Comparison of ENCODE assay signal across 8 mouse cellular contexts in genomic region chr8:120437666-120438395, GRCm38 (mm10).
DNase-seq lines count a peak whose midpoint lies in the region; ATAC-seq lines count a peak whose summit lies in the region.

No protein-coding gene starts in this region.

- H3K27me3 ChIP-seq in kidney, embryonic 14.5 days (ENCODE audit: control insufficient read depth, insufficient read depth, low read length), result peaks cover 6% of the 10 kb centered on the region
- 0 out of 2 replicates have a peak, but pooled peaks cover 2% of the 10 kb centered on the region for H3K27me3 ChIP-seq in hindbrain, embryonic 16.5 days (replicated peaks; ENCODE audit: control insufficient read depth, insufficient read depth, low read length)
- H3K27me3 ChIP-seq in midbrain, embryonic 16.5 days (ENCODE audit: control insufficient read depth, insufficient read depth, low read depth, low read length), result no peaks in the 10 kb centered on the region

- no peak for ATAC-seq in kidney, embryonic 14.5 days (ENCODE audit: low FRiP score, low TSS enrichment)
- ATAC-seq in hindbrain, embryonic 16.5 days, result peak; percentile 51; the same call in 1 of the 2 replicates
- no peak for ATAC-seq in midbrain, embryonic 16.5 days

- WGBS in kidney, embryonic 14.5 days, result 51% methylated on average over 21 of the region's 21 CpGs
- WGBS in hindbrain, embryonic 16.5 days, result 48% methylated on average over 20 of the region's 21 CpGs
- WGBS in midbrain, embryonic 16.5 days, result 46% methylated on average over 21 of the region's 21 CpGs

- peak; percentile 77 for DNase-seq in kidney, adult 11 months
- DNase-seq in adrenal gland, postnatal 36 days, result peak; percentile 42 to 58
- peak; percentile 83 to 84 for DNase-seq in cerebellum, postnatal 25 days
- no peak for DNase-seq in yolk sac, embryonic 10.5 days (ENCODE audit: low spot score)
- DNase-seq in thymus, postnatal 25 days, result no peak

- H3K27ac ChIP-seq in kidney, embryonic 14.5 days (ENCODE audit: low read depth, low read length), result no peak overlapping the region
- peak overlapping the region; percentile 47; the same call in 1 of the 2 replicates for H3K27ac ChIP-seq in hindbrain, embryonic 16.5 days (ENCODE audit: low read depth, low read length)
- peak overlapping the region; percentile 40 for H3K27ac ChIP-seq in midbrain, embryonic 16.5 days (ENCODE audit: low read length)

- H3K4me1 ChIP-seq in kidney, embryonic 14.5 days (ENCODE audit: control insufficient read depth, insufficient read depth, low read length), result peaks cover 64% of the 10 kb centered on the region
- peaks cover 59% of the 10 kb centered on the region for H3K4me1 ChIP-seq in hindbrain, embryonic 16.5 days (ENCODE audit: control insufficient read depth, insufficient read depth, low read depth, low read length)
- H3K4me1 ChIP-seq in midbrain, embryonic 16.5 days (ENCODE audit: control insufficient read depth, insufficient read depth, low read length), result peaks cover 42% of the 10 kb centered on the region

- no peak overlapping the region for H3K9ac ChIP-seq in kidney, embryonic 14.5 days (ENCODE audit: low read depth, low read length)
- peak overlapping the region; percentile 36; the same call in 1 of the 2 replicates for H3K9ac ChIP-seq in hindbrain, embryonic 16.5 days (ENCODE audit: low read depth, low read length)
- H3K9ac ChIP-seq in midbrain, embryonic 16.5 days (ENCODE audit: low read depth, low read length), result peak overlapping the region; percentile 32

- no peaks in the 10 kb centered on the region for H3K9me3 ChIP-seq in kidney, embryonic 14.5 days (ENCODE audit: control insufficient read depth, low read length)
- no peaks in the 10 kb centered on the region for H3K9me3 ChIP-seq in hindbrain, embryonic 16.5 days (ENCODE audit: control insufficient read depth, low read length)
- H3K9me3 ChIP-seq in midbrain, embryonic 16.5 days (replicated peaks; ENCODE audit: control insufficient read depth, low read length, poor library complexity, severe bottlenecking), result no peaks in the 10 kb centered on the region

- H3K4me3 ChIP-seq in kidney, embryonic 14.5 days (ENCODE audit: low read length), result no peak overlapping the region
- no peak overlapping the region for H3K4me3 ChIP-seq in hindbrain, embryonic 16.5 days (ENCODE audit: low read length)
- no peak overlapping the region for H3K4me3 ChIP-seq in midbrain, embryonic 16.5 days (ENCODE audit: low read depth, low read length)

- no peak overlapping the region for H3K4me2 ChIP-seq in kidney, embryonic 14.5 days (replicated peaks; ENCODE audit: low read depth, low read length)
- no peak overlapping the region for H3K4me2 ChIP-seq in hindbrain, embryonic 16.5 days (ENCODE audit: low read length)
- H3K4me2 ChIP-seq in midbrain, embryonic 16.5 days (ENCODE audit: low read length), result no peak overlapping the region

- no peaks in the 10 kb centered on the region for H3K36me3 ChIP-seq in kidney, embryonic 14.5 days (ENCODE audit: control insufficient read depth, insufficient read depth, low read length)
- no peaks in the 10 kb centered on the region for H3K36me3 ChIP-seq in hindbrain, embryonic 16.5 days (ENCODE audit: control insufficient read depth, insufficient read depth, low read length)
- no peaks in the 10 kb centered on the region for H3K36me3 ChIP-seq in midbrain, embryonic 16.5 days (ENCODE audit: control insufficient read depth, insufficient read depth, low read length)

Comparison
In these comparisons a context has a peak if more than half of its experiments do, and no peak if none do; other contexts are left out.
1. DNase-seq: peak in kidney, adult 11 months (single experiment), adrenal gland, postnatal 36 days (2 of 2) and cerebellum, postnatal 25 days (2 of 2); none in yolk sac, embryonic 10.5 days (single experiment) and thymus, postnatal 25 days (single experiment).